Mouse (Mus musculus) megakaryocyte progenitor cell, adult 5-6 weeks (primary cell): ENCODE results near the gene Asphd2. TPM values are rescaled to one million over a fixed set of nuclear protein-coding genes. Genes with fewer than 3 reads are reported as not detected.

Source experiments
- ATAC-seq: replicated peaks from 2 replicates; pipeline ENCODE4 v1.8.0; 2016; ENCODE audit warnings: mild to moderate bottlenecking, moderate TSS enrichment, inconsistent platforms; ENCODE audit not compliant: poor library complexity
- total RNA-seq, 2 experiments: library from RNA; stranded (forward) in 1 of 2; stranded (reverse) in 1 of 2; fragments of 157-497, 149-512 nt in 1 of 2; fragments of 200-1000 nt in 1 of 2; gene quantifications; 2 replicates each; pipeline versions ENCODE4 v1.2.3 to v1.2.4; 2015 to 2017

Asphd2 gene
- total RNA-seq, 2 experiments from 2014 or later, result not detected

DNA sequence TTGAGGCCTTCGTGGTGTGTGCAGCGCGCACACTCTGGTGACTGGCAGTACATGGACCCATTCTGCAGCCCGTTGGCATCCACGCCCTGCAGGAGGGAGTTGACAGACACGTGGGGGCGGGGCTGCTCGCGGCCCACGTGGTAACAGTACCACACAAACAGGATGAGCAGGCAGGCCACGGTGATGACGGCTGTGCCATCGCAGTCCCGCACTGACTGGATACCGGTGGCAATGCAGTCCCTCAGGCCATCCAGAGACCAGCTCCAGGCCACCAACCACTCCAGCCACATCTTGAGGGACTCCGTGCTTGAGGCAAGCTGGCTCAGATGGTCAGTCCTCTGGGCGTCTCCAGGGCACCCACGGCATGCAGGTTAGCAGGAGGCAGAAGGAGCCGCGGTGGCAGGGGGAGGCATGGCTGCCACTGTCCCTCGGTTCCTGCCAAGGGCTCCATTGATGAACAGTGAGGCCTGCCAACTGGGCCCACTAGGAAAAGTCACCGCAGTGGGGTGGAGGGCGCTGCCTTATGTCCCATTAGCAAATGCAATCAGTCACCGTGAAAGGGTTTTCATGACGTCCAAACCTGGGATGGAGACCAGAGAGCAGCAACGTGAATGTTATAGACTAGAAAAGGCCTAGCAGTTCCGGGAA lies 2.9 kb downstream of the Asphd2 start:
- no peak for ATAC-seq

DNA sequence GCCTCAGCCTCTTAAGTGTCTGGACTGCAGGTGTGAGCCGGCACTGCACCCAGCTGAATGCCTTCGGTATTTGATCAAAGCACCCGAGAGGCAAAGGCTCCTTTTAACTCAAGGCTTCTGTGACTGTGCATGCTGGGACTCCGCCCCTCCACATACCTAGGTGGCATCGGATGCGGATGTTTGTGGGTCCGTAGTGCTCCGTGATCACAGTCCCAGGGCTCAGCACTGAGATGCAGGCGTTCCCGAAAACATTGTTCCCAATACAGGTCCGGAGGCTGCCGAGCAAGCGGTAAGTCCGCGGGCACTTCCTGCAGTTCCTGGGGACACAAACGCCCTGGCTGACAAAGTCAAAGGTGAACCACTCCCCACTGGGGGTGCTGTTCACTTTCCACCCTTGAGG lies 3.7 kb downstream of the Asphd2 start:
- ATAC-seq, result no peak

DNA sequence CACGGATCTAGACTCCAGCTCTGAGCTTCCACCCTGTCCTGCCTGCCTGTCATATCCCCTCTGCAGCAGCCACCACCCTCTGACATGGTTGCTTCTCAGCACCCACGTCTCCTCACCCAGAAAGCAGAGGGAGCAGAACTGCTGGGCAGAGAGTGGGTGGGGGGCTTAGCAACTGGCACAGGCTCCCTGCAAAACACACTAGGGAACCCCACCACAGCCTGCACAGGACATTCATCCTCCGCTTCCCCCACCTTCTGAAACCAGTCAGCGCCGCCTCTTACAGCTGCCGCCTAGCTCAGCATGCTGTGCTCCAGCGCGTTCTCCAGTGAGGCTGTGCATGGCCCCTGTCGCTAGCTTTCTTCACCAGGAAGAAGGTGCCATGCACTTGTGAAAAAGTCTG lies 5.3 kb downstream of the Asphd2 start:
- no peak for ATAC-seq

DNA sequence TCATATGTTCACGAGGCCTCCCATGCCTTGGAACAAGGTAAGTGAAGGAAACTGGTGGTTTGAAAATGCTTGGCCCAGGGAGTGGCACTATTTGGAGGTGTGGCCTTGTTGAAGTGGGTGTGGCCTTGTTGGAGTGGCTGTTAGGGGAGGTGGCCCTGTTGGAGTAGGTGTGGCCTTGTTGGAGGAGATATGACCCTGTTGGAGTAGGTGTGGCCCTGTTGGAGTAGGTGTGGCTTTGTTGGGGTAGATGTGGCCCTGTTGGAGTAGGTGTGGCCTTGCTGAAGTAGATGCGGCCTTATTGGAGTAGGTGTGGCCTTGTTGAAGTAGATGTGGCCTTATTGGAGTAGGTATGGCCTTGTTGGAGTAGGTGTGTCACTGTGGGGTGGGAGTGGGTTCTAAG lies 8.7 kb downstream of the Asphd2 start:
- ATAC-seq, result peak; percentile 63

DNA sequence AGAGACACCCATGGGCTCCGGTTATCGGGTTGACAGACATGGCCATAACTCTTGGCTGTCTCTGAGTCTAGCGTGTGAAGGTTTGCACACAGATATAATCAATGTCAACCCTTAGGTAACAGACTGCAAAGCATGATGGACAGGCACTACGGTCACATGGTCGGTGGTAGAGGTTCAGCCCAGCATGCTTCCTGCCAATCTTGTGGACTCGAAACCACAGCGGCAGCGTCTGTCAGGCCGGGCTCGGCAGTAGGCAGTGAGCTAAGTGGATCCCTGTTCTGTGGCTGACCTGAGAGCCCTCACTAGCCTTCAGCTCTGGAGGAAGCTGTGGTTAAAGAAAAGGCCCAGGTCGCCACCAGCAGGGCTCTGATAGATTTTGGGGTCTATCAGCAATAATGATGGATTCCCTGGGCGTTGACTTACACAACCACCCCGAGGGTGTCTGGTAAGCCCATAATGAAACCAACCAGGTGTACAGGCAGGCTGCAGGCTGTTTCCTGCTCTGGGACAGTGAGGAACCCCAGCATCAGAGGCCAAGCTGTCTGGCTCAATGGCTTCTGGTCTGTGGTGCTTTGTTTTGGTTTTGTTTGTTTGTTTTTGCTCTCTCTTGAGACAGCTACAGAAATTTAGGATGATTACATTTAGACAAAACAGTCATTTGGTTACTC lies 9.7 kb downstream of the Asphd2 start:
- ATAC-seq, result peak; percentile 70

DNA sequence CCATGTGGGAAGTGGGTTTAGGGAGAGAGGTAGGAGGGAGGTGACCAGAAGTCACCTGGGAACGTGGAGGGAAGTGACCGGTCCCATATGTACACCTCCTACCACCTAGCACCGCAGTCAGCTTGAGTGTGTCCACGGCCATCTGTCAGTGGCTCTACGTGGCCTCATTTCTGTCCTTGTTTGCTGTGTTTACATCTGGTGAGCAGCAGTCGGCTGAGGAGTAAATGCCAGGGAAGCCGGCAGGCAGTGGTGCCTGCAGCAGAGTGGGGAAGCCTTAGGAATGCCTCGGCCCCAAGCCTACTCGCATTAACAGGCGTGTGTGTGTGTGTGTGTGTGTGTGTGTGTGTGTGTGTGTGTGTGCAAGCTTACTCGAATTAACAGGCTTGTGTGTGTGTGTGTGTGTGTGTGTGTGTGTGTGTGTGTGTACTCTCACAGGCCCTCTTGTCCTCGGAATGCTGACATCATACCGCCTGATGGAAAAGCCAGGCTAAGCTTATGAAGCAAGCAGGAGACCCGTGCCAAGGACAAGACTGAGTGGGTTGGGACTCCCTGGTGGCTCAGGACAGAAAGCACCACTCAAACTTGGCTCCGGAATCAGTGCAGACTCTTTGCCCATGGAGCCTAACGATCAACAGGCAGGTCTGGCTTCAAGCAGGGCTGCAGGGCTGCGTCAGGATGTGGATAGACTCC lies 11.9 kb downstream of the Asphd2 start:
- ATAC-seq, result no peak

DNA sequence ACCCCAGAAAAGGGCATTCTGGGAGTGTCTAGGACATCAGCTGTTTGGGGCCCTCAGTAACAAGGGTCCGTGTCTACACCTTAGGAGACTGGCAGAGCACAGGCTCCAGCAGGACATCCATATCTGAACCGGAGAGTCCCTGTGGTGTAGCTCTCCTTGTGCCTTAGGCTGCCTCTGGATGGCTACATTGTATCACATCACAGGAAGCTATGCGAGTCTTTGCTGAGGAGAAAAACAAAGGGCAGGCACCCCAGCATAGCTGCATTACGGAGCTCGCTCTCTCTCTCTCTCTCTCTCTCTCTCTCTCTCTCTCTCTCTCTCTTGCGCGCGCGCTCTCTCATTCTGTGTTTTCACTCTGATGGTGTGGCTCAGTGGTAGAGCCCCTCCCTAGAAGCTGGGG lies 12.6 kb downstream of the Asphd2 start:
- no peak for ATAC-seq

DNA sequence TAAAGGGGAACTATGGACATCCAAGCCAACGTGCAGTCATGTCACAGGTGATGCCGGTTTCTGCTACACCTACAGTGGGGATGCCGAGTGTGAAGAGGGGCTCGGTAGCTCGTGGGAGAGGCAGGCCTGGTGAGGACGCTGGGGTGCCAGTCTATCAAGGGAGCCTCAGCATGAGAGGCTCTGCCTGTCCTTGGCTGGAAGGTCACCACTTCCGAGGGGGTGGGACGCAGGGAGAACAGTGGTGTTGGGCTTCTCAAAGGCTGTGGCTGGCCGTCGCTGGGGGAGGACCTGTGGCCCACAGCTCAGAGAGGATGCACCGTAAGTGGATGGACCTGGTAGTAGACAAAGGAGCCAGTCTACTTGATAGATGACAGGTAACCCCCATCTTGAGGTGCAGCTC lies 13.5 kb downstream of the Asphd2 start:
- ATAC-seq, result no peak

DNA sequence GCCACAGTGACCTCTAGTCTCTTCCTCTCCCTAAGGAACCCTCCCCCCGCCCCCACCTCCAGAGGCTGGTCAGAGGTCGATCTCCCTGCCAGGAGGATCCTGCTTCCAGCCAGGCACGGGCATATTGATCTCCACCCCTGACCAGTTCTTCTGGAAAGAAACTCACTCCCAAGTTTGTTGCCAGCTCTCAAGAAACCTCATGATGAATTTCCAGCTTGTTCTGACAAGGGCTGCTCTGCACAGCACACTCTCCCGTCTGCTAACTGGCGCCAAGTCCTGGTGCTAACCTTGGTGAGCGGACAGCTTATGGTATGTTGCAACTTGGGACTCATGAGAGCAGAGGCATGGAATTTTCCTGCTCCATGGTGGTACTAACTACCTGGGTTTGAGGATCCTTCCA lies 15.9 kb downstream of the Asphd2 start:
- no peak for ATAC-seq

DNA sequence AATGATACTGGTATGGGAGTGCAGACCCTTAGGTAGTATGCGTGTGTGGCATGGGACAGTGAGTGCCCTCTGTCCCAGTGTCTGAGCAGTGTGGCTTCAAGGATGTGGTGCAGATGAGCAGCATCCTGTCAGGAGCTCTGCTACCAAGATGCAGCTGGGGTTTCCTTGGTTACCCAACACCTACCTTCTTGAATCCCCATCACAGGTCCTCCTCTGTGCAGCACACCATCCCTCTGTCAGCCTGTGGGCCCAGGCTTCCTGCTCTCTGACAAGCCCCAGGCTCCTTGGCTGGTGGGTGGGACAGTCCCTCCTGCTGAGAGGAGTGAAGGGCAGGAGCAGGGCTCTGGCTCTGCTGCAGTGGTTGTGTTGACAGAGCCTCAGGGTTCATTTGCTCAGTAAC lies 17.3 kb downstream of the Asphd2 start:
- no peak for ATAC-seq

DNA sequence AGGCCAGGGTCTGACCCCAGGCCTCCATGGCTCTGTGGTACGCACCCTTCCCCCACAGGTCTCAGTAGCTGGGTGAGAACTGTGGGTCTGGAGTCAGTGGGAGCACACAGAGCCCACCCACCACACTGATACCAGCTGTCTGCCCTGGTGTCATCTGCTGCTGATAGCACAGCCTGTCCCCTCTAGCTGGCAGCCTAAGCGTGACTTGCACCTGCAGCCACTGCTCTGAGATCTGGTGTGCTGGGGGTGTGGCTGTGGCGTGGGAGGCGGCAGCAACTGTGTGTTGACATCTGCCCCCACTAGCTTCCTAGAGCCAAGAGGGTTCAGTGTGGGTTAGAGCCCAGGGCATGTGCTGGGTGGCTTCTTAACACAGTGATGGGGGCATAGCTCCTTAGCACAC lies 18.6 kb downstream of the Asphd2 start:
- peak; percentile 58 for ATAC-seq

DNA sequence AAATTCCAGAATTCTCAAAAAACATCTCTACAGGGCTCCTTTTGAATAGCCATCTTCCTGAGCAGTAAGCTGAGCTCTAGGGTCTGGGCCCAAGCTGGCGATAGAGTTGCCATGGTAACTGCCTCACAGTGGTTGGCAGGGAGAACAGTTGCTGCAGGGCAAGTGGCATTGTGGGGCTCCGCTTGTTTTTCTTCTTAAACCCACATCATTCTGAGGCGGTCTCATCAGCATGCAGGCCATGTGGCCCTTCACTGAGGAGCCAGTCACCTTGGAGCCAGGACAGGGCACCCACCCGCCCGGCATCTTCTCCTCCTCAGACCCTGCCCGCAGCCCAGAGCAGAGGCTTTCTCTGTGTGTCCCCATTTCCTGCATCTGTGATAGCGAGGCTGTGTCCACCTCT lies 22.7 kb downstream of the Asphd2 start:
- no peak for ATAC-seq

DNA sequence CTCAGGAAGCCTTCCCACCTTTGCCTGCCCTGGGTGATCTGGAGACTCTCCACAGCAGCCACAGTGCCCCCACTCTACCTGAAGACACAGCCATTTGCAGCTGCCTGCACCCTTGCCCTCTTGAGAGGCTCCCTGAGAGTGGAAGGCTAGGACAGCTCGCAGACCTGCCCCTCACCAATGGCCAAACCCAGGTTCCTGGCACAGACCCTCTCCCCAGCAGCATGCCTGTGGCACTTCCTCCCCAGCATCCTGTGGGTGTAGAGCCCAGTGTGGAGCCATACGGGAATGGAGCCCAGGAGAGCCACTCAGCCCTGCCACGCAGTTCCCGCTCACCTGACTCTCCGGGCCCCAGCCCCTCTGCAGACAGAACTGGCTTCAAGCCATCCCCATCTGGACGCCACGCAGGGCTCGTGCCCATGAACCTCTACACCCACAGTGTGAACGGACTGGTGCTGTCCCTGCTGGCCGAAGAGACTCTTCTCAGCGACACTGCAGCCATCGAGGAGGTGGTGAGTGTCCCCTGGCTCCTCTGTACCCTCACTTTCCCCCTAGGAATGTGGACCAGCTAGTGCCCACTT lies 24.3 kb downstream of the Asphd2 start:
- ATAC-seq, result no peak

DNA sequence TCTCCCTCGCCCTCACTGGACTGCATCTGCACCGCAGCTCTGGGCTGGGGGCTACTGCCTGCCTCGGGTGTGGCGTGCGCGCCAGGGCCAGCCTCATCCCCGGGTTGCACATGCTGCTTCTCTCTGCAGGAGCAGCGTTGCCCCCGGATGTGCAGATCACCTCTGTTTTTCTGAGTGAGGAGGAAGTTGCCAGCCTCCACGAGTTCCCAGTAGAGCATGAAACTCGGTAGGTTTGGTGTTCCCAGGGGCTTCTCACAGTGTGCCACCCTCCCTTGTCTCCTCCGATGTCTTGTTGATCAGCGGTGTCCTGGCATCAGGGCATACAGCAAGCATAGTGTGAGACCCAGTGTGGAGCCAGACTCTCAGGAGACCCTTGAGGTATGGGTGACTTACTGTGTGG lies 25.3 kb downstream of the Asphd2 start:
- ATAC-seq, result no peak

DNA sequence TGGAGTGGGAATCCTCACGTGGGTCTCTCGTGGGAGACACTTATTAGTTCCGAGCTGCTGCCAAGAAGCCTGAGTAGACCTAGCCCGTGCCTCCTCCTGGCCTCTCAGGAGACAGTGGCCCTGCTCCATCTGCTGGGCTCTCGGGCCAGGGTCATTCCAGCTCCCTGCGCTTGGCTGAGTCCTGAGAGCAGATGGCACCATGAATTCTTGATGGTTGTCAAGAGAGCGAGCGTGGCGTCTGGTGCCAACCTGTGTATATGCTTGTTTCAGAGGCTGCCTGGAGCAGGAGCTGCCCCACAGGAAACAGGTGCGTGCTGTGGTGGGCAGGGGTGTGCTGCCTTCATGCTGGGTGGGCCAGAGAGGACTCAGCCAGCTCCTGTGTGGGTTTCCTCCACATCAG lies 26.0 kb downstream of the Asphd2 start:
- ATAC-seq, result no peak

DNA sequence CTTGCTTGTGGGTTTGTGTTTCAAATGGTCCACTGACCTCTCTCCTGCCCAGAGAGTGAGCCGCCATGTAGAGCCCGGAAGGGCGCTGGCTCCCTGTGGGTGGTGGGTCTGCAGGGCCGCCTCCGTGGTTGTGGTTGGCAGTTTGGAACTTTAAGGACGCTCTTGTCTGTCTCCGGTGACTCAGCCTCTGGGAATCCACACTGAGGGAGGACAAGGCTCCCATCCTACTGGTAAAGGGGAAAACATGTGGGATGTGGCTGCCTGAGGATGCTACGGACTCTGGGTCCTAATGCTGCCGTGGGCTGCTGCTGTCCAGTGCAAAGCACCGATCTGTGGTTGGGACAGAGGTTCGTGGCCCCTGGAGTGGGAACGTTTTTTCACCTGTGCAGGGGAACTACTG lies 26.7 kb downstream of the Asphd2 start:
- no peak for ATAC-seq

DNA sequence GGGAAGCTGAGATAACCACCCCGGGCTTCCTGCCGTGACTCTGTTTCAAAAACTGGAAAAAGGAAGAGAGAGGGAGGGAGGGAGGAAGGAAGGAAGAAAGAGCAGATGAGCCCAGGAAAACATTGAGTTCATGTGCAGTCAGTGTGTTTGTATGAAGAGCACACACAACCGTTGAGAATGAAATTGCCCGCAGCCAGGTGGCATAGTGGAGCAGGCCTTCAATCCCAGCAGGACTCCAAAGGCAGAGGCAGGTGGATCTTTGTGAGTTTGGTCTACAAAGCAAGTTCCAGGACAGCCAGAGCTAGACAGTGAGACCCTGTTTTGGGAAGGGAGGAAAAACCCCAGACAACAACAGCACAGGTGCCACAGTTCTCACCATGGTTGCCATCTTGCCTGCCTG lies 27.3 kb downstream of the Asphd2 start:
- no peak for ATAC-seq

DNA sequence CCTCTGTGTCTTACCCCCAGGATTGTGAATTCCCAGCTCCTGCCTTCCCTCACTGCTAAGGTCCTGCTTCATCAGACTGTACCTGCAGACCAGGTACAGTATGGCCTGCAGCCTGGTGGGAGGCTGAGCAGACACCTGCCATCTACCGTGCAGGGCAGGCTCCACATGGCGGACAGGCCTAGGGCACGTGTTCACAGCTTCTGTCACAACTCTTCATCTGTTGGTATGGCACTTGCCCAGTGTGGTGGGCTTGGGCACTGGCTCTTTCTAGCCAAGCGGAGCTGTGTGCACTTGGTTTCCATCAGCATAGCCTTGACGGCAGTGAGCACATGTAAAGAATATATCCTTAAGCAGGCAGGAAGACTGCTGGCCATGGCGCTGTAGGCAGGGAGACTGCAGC lies 27.8 kb downstream of the Asphd2 start:
- no peak for ATAC-seq

DNA sequence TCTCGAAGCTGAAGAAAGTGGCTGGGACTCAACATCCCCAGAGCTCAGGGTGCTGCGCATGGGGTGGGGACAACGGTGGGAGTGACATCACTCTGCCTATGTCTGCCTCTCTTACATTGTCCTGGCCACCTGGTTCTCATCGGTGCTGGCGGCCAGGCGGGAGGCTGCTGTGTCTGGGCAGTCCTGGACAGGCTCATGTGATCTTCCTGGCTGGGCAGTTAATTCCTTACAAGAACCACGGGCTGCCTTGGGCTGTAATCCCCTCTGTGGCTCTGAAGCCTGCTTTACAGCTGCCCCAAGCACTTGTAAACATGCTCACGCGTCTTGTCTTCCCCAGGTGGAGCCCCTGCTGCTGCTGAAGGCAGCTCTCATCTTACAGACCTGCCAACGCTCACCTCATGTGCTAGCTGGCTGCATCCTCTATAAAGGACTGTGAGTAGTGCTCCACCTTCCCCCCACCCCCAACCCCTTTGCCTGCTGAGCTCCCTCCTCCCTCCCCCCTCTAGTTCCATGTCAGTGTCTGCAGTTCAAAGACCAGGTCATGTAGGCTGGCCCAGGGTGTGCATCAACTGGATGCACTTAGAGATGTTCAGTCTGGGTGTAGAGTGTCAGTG lies 30.4 kb downstream of the Asphd2 start:
- ATAC-seq, result no peak

DNA sequence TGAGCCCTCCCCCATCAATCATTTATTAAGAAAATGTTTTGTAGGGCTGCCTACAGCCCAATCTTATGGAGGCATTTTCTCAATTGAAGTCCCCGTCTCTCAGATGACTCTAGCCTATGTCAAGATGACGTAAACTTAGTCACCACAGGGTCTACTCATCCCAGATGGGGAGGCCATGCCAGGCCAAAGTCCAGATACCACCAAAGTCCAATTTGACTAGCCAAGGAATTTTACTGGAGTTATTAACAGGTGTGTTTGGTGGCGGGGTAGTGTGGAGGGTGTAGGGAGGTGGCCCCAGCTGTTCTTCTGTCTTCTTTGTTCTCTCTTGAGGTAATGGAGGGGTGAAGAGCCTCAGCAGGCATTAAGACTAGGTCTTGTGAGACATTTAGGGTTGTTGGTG lies 34.6 kb downstream of the Asphd2 start:
- no peak for ATAC-seq

DNA sequence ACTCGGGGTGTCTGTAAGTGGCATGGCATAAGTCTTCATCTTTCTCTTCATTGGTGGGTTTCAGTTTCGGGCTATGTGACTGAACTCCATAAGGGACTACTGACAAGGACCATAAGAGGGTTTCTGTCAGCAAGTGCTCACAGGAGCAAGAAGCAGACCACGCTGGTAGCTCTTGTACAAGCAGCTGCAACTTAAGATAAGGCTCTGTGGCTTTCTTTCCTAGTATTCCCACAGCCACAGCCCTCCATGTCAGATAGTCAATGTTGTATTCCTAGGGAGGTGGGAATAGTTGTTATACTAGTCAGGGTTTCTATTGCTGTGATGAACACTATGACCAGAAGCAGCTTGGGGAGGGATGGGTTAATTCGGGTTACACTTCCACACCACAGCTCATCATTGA lies 35.1 kb downstream of the Asphd2 start:
- ATAC-seq, result peak; percentile 66

DNA sequence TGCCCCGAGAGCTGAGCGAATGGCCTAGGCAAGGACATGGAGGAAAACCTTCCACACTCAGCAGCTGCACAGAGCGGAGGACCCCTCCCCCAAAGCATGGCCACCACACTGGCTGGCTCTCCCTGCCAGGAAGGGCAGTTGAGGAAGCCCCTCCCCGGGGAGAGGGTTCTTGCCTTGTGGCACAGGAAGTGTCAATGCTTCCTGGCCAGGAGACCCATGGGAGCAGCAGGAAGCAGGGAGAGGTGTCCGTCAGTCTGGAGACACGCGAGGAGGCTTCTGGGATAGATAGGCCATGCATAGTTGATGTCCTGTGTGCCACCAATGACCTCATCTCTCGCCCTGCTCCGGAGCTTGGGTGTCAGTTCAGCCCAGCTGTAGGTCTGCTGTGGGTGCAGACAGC lies 38.3 kb downstream of the Asphd2 start:
- ATAC-seq, result no peak
